8 mouse cellular contexts compared by ENCODE assay signal in genomic region chr2:170130780-170131645, GRCm38 (mm10). TPM values are rescaled to one million over a fixed set of nuclear protein-coding genes. Genes with fewer than 3 reads are reported as not detected.
DNase-seq lines count a peak whose midpoint lies in the region; ATAC-seq and TF ChIP-seq lines count a peak whose summit lies in the region.

No protein-coding gene starts in this region.

- H3K27me3 ChIP-seq in embryonic facial prominence, embryonic 12.5 days = no peaks in the 10 kb centered on the region
- H3K27me3 ChIP-seq in liver, adult 2 months (ENCODE audit: control insufficient read depth, insufficient read depth, low read length) = no peaks in the 10 kb centered on the region
- no peaks in the 10 kb centered on the region for H3K27me3 ChIP-seq in myocyte (ENCODE audit: control insufficient read depth, insufficient read depth, insufficient read length)

- H3K36me3 ChIP-seq in embryonic facial prominence, embryonic 12.5 days = no peaks in the 10 kb centered on the region
- H3K36me3 ChIP-seq in liver, adult 2 months (ENCODE audit: control insufficient read depth, insufficient read depth, low read length) = no peaks in the 10 kb centered on the region
- no peaks in the 10 kb centered on the region for H3K36me3 ChIP-seq in myocyte (ENCODE audit: control insufficient read depth, insufficient read depth)

- H3K9ac ChIP-seq in embryonic facial prominence, embryonic 12.5 days = peak overlapping the region; percentile 99
- peak overlapping the region; percentile 99 for H3K9ac ChIP-seq in liver, adult 2 months (ENCODE audit: low read depth, low read length)

- ATAC-seq in frontal cortex, adult (ENCODE audit: low TSS enrichment) = no peak; the same call in 1 of the 2 replicates
- ATAC-seq in embryonic facial prominence, embryonic 12.5 days (ENCODE audit: insufficient number of reproducible peaks, insufficient read depth, low FRiP score, low TSS enrichment) = peak; percentile 80

- no peak for TF ChIP-seq CTCF in liver, adult 2 months (IDR thresholded peaks at IDR 0.05; ENCODE audit: low read depth, low read length)

- peak overlapping the region; percentile 95 for H3ac ChIP-seq in myocyte (ENCODE audit: control insufficient read depth, insufficient read length)

- H3K27ac ChIP-seq in embryonic facial prominence, embryonic 12.5 days = peak overlapping the region; percentile 95
- peak overlapping the region; percentile 81 for H3K27ac ChIP-seq in liver, adult 2 months (replicated peaks; ENCODE audit: insufficient read depth, low read depth, low read length)

- H3K9me3 ChIP-seq in embryonic facial prominence, embryonic 12.5 days = no peaks in the 10 kb centered on the region

- peak overlapping the region; percentile 61 for H3K4me2 ChIP-seq in embryonic facial prominence, embryonic 12.5 days (replicated peaks)
- peak overlapping the region; percentile 83 for H3K4me2 ChIP-seq in myocyte (ENCODE audit: low read depth)

- peak overlapping the region; percentile 92 for H3K4me3 ChIP-seq in embryonic facial prominence, embryonic 12.5 days
- peak overlapping the region; percentile 99 for H3K4me3 ChIP-seq in liver, adult 2 months (ENCODE audit: insufficient read depth, low read depth, low read length)
- peak overlapping the region; percentile 44 for H3K4me3 ChIP-seq in myocyte

- peak; percentile 36; the same call in 1 of the 2 replicates for TF ChIP-seq POLR2A in liver, adult 2 months (IDR thresholded peaks at IDR 0.05; ENCODE audit: extremely low read depth, insufficient read depth, low read length)
- TF ChIP-seq POLR2A in myocyte (IDR thresholded peaks at IDR 0.05; ENCODE audit: insufficient read length, low read depth) = peak; percentile 65

- peaks cover 48% of the 10 kb centered on the region for H3K4me1 ChIP-seq in embryonic facial prominence, embryonic 12.5 days
- peaks cover 21% of the 10 kb centered on the region for H3K4me1 ChIP-seq in liver, adult 2 months (ENCODE audit: control insufficient read depth, insufficient read depth, low read length)

- DNase-seq in frontal cortex, postnatal 10 days (ENCODE audit: low spot score in 2 of 2) = peak; percentile 75 to 80
- DNase-seq in heart, adult 9 months (ENCODE audit: low spot score in 2 of 2) = peak; percentile 82 to 83
- DNase-seq in kidney, adult 9 months = peak; percentile 86
- peak; percentile 58 for DNase-seq in liver, adult 2 months (ENCODE audit: extremely low read depth, low read depth, low spot score)
- DNase-seq in spleen, postnatal 36 days (ENCODE audit: low spot score in 2 of 2) = peak; percentile 87 to 89

- WGBS in embryonic facial prominence, embryonic 12.5 days = under 1% methylated on average over 101 of the region's 122 CpGs
- WGBS in liver, adult 2 months = under 1% methylated on average over 114 of the region's 122 CpGs

- peaks cover 25% of the 10 kb centered on the region; the same call in 1 of the 2 replicates for H3K79me2 ChIP-seq in liver, adult 2 months (ENCODE audit: control insufficient read depth, insufficient read depth, low read length)
- peaks cover 44% of the 10 kb centered on the region for H3K79me2 ChIP-seq in myocyte (ENCODE audit: control insufficient read depth, insufficient read depth)

TF ChIP-seq in myocyte, 11 proteins besides CTCF, POLR2A, EP300 and RAD21:
- no peak for TF ChIP-seq E2F4 (IDR thresholded peaks at IDR 0.05; ENCODE audit: insufficient read depth)
- TF ChIP-seq MYOD1 (IDR thresholded peaks at IDR 0.05; ENCODE audit: control insufficient read depth in 1 of 3, insufficient read length in 2 of 3, low read depth in 2 of 3) = peak in 2 of 3 experiments; percentile 64 to 92
- TF ChIP-seq CEBPB (IDR thresholded peaks at IDR 0.05; ENCODE audit: insufficient read depth, poor library complexity, severe bottlenecking) = 0 out of 2 replicates have a peak, but pooled peaks have one; percentile 45
- TF ChIP-seq MYOG (IDR thresholded peaks at IDR 0.05; ENCODE audit: control insufficient read depth in 1 of 3, insufficient read depth in 1 of 3, insufficient read length in 2 of 3, low read depth in 2 of 3) = peak in 2 of 3 experiments; percentile 50 to 67
- TF ChIP-seq TCF3 (IDR thresholded peaks at IDR 0.05; ENCODE audit: insufficient read length, low read depth) = peak; percentile 21
- no peak for TF ChIP-seq USF1 (IDR thresholded peaks at IDR 0.05; ENCODE audit: low read depth)
- TF ChIP-seq POLR2AphosphoS2 (IDR thresholded peaks at IDR 0.05; ENCODE audit: insufficient read length, low read depth) = peak; percentile 28

RNA-seq across cellular contexts. Expression of gene Zfp217, which starts 16.9 kb away (rescaled TPM):
- 4.5 and 4.9 TPM in 2 replicates for polyA plus RNA-seq in embryonic facial prominence, embryonic 12.5 days (2016; fragmentation: Nextera tagmentation; extraction: Ambion mirVana)
- 4.2 and 5.6 TPM in 2 replicates for total RNA-seq in liver, adult 2 months (2014; rRNA removed)
- polyA plus RNA-seq in liver, adult 2 months (2012; rRNA removed) = 2.4 and 2.9 TPM in 2 replicates
- polyA plus RNA-seq in myocyte (2012; fragmentation: generic; extraction: Trizol) = 5.0 TPM

Comparison
In these comparisons a context has a peak if more than half of its experiments do, and no peak if none do; other contexts are left out.
1. H3K4me3 ChIP-seq: peak in every context shown above with its lines; median percentile 99 in liver, adult 2 months; 92 in embryonic facial prominence, embryonic 12.5 days; 44 in myocyte.